Mouse (Mus musculus): ENCODE data around the gene Ppp6r1. TPM values are rescaled to one million over a fixed set of nuclear protein-coding genes. Genes with fewer than 3 reads are reported as not detected.

Gene Ppp6r1
- polyA plus RNA-seq (2021), result 82.6 TPM

GRCm38 (mm10) chr7:4658912-4659551, at the start of gene Ppp6r1:
TSS of gene Ppp6r1 (minus strand) at chr7:4659019.
- CTCF ChIA-PET, result interaction anchor here (0.9 kb wide), 1 partner anchor 146 kb away, joined by 3 read pairs; no protein-coding TSS in a partner anchor
- POLR2A ChIA-PET, result interaction anchor here (1.5 kb wide), 1 partner anchor 25 kb away, joined by 5 read pairs; the partner anchor contains the start of gene Hspbp1
- ATAC-seq (peak; percentile 89), DNase-seq (ENCODE audit: low read depth, low spot score) (peak; percentile 85)
- in situ Hi-C loops (cut with MboI; ENCODE audit: low pct_unique_long_range_greater_than_20kb), result no loop called here
- TF ChIP-seq CTCF (IDR thresholded peaks at IDR 0.05), result no peak
- no peaks in the 10 kb centered on the region for H3K27me3 ChIP-seq

DNA sequence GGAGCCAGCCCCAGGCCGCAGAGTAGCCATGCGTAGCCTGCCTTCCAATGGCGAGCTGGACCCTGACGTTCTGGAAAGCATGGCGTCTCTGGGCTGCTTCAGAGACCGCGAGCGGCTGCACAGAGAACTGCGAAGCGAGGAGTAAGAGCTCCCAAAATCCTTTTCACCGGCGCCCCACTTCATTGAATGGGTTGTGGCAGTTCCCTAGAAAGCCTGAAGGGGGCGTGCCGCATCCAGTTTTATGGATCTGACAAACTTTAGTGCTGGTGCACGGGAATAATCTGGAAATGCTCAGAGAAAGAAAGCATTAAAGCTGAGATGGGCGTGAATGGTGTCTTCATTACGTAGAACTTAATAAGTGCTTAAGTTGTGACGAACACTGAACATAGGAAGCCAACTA, 46.3 kb upstream of the Ppp6r1 start:
- in situ Hi-C loops (cut with MboI; ENCODE audit: low pct_unique_long_range_greater_than_20kb), result loop anchor here (5.0 kb wide), 1 partner anchor 92 kb away; no protein-coding TSS in a partner anchor

GRCm38 (mm10) chr7:4703195-4703594, 44.4 kb upstream of the Ppp6r1 start:
- no peak for DNase-seq (ENCODE audit: low read depth, low spot score)
- TF ChIP-seq CTCF (IDR thresholded peaks at IDR 0.05), result no peak
- H3K27me3 ChIP-seq, result no peaks in the 10 kb centered on the region
- POLR2A ChIA-PET, result no interaction called here
- no peak for ATAC-seq
- CTCF ChIA-PET, result interaction anchor here (1.8 kb wide), 1 partner anchor 10 kb away, joined by 5 read pairs; no protein-coding TSS in a partner anchor
- in situ Hi-C loops (cut with MboI; ENCODE audit: low pct_unique_long_range_greater_than_20kb), result no loop called here

More for the DNA sequence above, 46.3 kb upstream of the Ppp6r1 start:
- no peak for ATAC-seq
- H3K27me3 ChIP-seq, result no peaks in the 10 kb centered on the region
- CTCF ChIA-PET, result interaction anchor here (1.0 to 1.9 kb wide), 7 partner anchors 10 to 102 kb away, joined by 3 to 7 read pairs (median 4); partner anchors contain the start of genes Hspbp1 and Tmem238
- peak; percentile 80 for TF ChIP-seq CTCF (IDR thresholded peaks at IDR 0.05)
- POLR2A ChIA-PET, result interaction anchor here (0.6 kb wide), 1 partner anchor 58 kb away, joined by 3 read pairs; no protein-coding TSS in a partner anchor
- no peak for DNase-seq (ENCODE audit: low read depth, low spot score)

DNA sequence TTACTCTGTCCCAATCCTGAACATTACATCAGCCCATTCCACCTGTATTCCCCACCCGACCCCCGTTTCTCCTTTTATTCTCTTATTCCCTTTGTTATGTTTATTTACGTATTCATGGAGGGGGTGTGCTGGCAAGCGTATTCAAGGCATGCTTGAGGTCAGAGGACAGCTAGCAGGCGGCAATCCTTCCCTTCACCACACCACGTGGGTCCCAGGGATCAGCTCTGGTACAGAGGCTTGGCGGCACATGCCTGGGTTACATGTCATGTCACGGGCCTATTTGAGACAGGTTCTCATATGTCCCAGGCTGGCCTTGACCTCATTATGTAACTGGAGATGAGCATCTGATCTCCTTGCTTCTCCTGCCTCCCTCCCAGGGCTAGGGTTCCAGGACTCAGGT, 43.5 kb upstream of the Ppp6r1 start:
- DNase-seq (ENCODE audit: low read depth, low spot score) (no peak), ATAC-seq (no peak)
- no peak for TF ChIP-seq CTCF (IDR thresholded peaks at IDR 0.05)
- H3K27me3 ChIP-seq, result no peaks in the 10 kb centered on the region
- POLR2A ChIA-PET, result no interaction called here
- CTCF ChIA-PET, result interaction anchor here (1.4 to 1.8 kb wide), 2 partner anchors 9 to 104 kb away, joined by 3 to 5 read pairs; no protein-coding TSS in a partner anchor
- in situ Hi-C loops (cut with MboI; ENCODE audit: low pct_unique_long_range_greater_than_20kb), result no loop called here

- in situ Hi-C loops (cut with MboI; ENCODE audit: low pct_unique_long_range_greater_than_20kb), result no loop called here
- no peak for ATAC-seq
Observed at GRCm38 (mm10) chr7:4693004-4693403, 34.2 kb upstream of the Ppp6r1 start.

GRCm38 (mm10) chr7:4690951-4691653, 32.3 kb upstream of the Ppp6r1 start:
- no peak for TF ChIP-seq CTCF (IDR thresholded peaks at IDR 0.05)
- DNase-seq (ENCODE audit: low read depth, low spot score) (no peak), ATAC-seq (peak; percentile 9)
- in situ Hi-C loops (cut with MboI; ENCODE audit: low pct_unique_long_range_greater_than_20kb), result no loop called here
- ChIA-PET POLR2A (interaction anchor here (0.6 kb wide), 1 partner anchor 10 kb away, joined by 3 read pairs; no protein-coding TSS in a partner anchor), CTCF (interaction anchor here (1.0 kb wide), 1 partner anchor 14 kb away, joined by 4 read pairs; no protein-coding TSS in a partner anchor)
- H3K27me3 ChIP-seq, result no peaks in the 10 kb centered on the region

More at GRCm38 (mm10) chr7:4693004-4693403, 34.2 kb upstream of the Ppp6r1 start:
- no peak for TF ChIP-seq CTCF (IDR thresholded peaks at IDR 0.05)
- H3K27me3 ChIP-seq, result no peaks in the 10 kb centered on the region
- no peak for DNase-seq (ENCODE audit: low read depth, low spot score)
- ChIA-PET CTCF (interaction anchor here (1.2 to 2.0 kb wide), 4 partner anchors 9 to 114 kb away, joined by 3 to 7 read pairs (median 4); no protein-coding TSS in a partner anchor), POLR2A (interaction anchor here (0.6 kb wide), 2 partner anchors 59 to 87 kb away, joined by 3 to 7 read pairs; no protein-coding TSS in a partner anchor)

- no peaks in the 10 kb centered on the region for H3K27me3 ChIP-seq
- in situ Hi-C loops (cut with MboI; ENCODE audit: low pct_unique_long_range_greater_than_20kb), result no loop called here
- no peak for DNase-seq (ENCODE audit: low read depth, low spot score)
- ATAC-seq, result peak; percentile 53
- POLR2A ChIA-PET, result no interaction called here
- TF ChIP-seq CTCF (IDR thresholded peaks at IDR 0.05), result no peak
- CTCF ChIA-PET, result no interaction called here
Observed at GRCm38 (mm10) chr7:4690387-4690786, 31.6 kb upstream of the Ppp6r1 start, which contains the start of gene Brsk1. TSS of gene Brsk1 (plus strand) at chr7:4690604.

DNA sequence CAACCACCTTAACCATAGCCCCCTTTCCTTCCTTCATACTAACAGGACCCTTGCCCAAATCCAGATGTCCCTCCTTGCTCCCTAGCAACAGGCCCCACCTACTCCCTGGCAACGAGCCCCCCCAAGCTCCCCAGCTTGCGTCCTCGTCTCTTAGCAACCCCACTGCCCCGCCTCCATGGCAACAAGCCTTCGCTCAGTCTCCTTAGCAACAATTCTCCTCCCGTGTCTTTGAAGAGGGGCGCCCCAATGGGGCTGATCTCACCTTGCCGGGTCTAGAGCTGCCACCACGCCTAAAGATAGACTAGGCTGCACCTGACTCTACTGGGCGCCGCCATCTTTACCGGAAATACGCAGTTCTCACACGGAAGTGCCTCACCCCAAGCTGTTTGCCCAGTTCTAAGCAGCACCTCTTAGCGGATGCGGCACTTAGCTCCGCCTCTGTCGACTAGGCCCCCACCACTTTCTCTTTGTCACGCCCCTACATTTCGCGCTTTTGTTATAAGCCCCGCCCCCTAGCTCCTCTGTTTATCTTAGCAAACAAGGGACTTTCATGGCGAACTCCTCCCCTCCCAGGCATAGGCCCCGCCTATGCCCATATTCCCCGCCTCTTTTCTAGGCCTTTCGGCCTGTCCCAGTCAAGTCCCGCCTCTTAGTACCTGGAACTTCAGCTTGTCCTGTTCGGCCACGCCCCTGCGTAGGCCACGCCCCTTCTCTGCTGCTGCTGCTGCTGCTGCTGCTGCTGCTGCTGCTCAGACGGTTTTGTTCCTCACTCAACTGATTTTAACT, 26.0 kb upstream of the Ppp6r1 start, which contains the start of gene Hspbp1:
TSS of gene Hspbp1 (minus strand) at position 437 of the 786 bp plus-strand sequence.
- peak; percentile 97 for DNase-seq (ENCODE audit: low read depth, low spot score)
- CTCF ChIA-PET, result interaction anchor here (0.8 to 1.9 kb wide), 5 partner anchors 8 to 111 kb away, joined by 3 to 7 read pairs (median 3); no protein-coding TSS in a partner anchor
- POLR2A ChIA-PET, result interaction anchor here (0.9 to 1.2 kb wide), 2 partner anchors 26 to 105 kb away, joined by 4 to 5 read pairs; partner anchors contain the start of genes Ppp6r1 and Tmem238
- peak; percentile 97 for ATAC-seq
- in situ Hi-C loops (cut with MboI; ENCODE audit: low pct_unique_long_range_greater_than_20kb), result no loop called here
- H3K27me3 ChIP-seq, result no peaks in the 10 kb centered on the region
- no peak for TF ChIP-seq CTCF (IDR thresholded peaks at IDR 0.05)

DNA sequence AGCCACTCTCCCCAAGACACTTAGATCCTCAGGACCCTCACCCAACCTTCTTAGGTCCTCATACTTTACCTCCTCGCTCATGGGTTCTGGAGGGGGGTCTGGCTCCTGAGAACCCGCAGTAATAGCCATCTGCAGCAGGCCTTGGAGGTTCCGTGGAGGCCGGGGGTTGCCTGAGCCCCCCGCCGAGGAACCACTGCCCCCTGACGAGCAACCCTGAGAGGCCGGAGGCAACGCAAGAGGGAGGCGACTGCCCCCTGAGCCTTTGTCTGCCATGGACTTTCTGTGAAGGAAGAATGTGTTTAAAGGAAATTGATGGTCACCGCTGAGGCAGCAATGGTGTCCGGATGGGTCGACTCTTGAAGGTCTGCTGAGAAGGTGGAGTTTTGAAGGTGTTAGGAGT, 25.4 kb upstream of the Ppp6r1 start:
- TF ChIP-seq CTCF (IDR thresholded peaks at IDR 0.05), result no peak
- no peak for DNase-seq (ENCODE audit: low read depth, low spot score)
- POLR2A ChIA-PET, result interaction anchor here (0.9 kb wide), 1 partner anchor 25 kb away, joined by 5 read pairs; the partner anchor contains the start of gene Ppp6r1
- ATAC-seq, result no peak
- no peaks in the 10 kb centered on the region for H3K27me3 ChIP-seq
- CTCF ChIA-PET, result interaction anchor here (1.0 to 1.9 kb wide), 4 partner anchors 10 to 23 kb away, joined by 3 to 7 read pairs (median 3); no protein-coding TSS in a partner anchor
- in situ Hi-C loops (cut with MboI; ENCODE audit: low pct_unique_long_range_greater_than_20kb), result no loop called here
